Mouse (Mus musculus): Measurements from ENCODE around the gene Pafah1b3.

DNA sequence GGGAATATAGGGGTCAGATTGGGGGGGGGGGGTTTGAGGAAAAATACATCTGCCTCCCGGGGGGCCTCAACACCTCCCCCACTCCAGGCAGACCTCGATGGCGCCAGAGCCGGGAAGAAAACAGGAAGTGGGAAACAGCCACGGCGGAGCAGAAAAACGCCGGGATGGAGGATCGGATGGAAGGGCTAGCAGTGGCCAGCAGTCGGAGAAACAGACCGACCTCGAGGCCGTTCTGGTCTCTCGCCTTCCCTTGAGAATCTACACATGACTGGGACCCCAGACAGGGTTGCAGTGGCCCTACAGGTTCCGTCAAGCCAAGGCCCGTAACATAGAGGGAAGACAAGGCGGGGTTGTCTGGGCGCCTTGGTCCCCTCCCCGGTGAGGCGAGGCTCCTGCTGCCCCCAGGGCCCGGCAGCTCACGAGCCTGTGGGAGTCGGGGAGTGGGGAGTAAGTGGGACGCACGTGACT, 48.9 kb downstream of the Pafah1b3 start:
- TF ChIP-seq CTCF (IDR thresholded peaks at IDR 0.05; ENCODE audit: borderline replicate concordance, insufficient read depth, low read length) (no peak), POLR2A (IDR thresholded peaks at IDR 0.05; ENCODE audit: low read depth, low read length) (no peak; the same call in 1 of the 2 replicates)

Measured in embryonic fibroblast, embryonic 13.5 days (primary cell).